Mouse (Mus musculus) heart, embryonic 11.5 days (tissue): ENCODE measurements at regions not wholly inside any gene's neighbourhood (a gene's known extent, or its start where the extent isn't known, plus 50 kb on each side); places are given as distances from the start of the nearest gene placed in this dataset.

ENCODE experiments used
- ATAC-seq: fragments of 200-750 bp; cut with Nextera tagmentation; replicated peaks from 2 replicates; pipeline ENCODE4 v1.8.0; 2017; ENCODE audit warnings: moderate library complexity; ENCODE audit not compliant: insufficient number of reproducible peaks, low FRiP score, low TSS enrichment
- H3K27ac ChIP-seq: fragments of 300-500 bp; sonication (generic); 2 replicates; pipeline ENCODE4 v1.5.1; 2014; ENCODE audit warnings: mild to moderate bottlenecking, low read depth, low read length
- H3K27me3 ChIP-seq: fragments of 300-500 bp; sonication (generic); 2 replicates; pipeline ENCODE4 v1.6.1; 2014; ENCODE audit warnings: mild to moderate bottlenecking, low read length, mixed read lengths; ENCODE audit not compliant: control insufficient read depth, insufficient read depth
- H3K36me3 ChIP-seq: fragments of 300-500 bp; sonication (generic); 2 replicates; pipeline ENCODE4 v1.6.1; 2014; ENCODE audit warnings: mild to moderate bottlenecking, low read length, moderate library complexity, mixed read lengths; ENCODE audit not compliant: control insufficient read depth, insufficient read depth
- H3K4me1 ChIP-seq: fragments of 300-500 bp; sonication (generic); 2 replicates; pipeline ENCODE4 v1.6.1; 2014; ENCODE audit warnings: low read length; ENCODE audit not compliant: control insufficient read depth, insufficient read depth
- H3K4me2 ChIP-seq: fragments of 300-500 bp; sonication (generic); 2 replicates; pipeline ENCODE4 v1.6.1; 2014; ENCODE audit warnings: mild to moderate bottlenecking, moderate library complexity
- H3K4me3 ChIP-seq: fragments of 300-500 bp; sonication (generic); 2 replicates; pipeline ENCODE4 v1.5.1; 2014; ENCODE audit warnings: low read depth, low read length
- H3K9ac ChIP-seq: fragments of 300-500 bp; sonication (generic); 2 replicates; pipeline ENCODE4 v1.6.1; 2014; ENCODE audit warnings: mild to moderate bottlenecking, low read depth, low read length, moderate library complexity
- H3K9me3 ChIP-seq: fragments of 300-500 bp; sonication (generic); replicated peaks from 2 replicates; pipeline ENCODE4 v1.6.1; 2016; ENCODE audit warnings: low read length; ENCODE audit not compliant: control insufficient read depth
- WGBS: fragments of 180-500 bp; shearing (Covaris S2); extraction: QIAGEN DNeasy Blood & Tissue Kit; methylation state at CpG from one replicate; pipeline ENCODE4 v1.1.7; 2014; ENCODE audit not compliant: insufficient replicate concordance; 5-methylcytosine and 5-hydroxymethylcytosine counted together

GRCm38 (mm10) chr19:60684417-60684816 lies 71.4 kb upstream of the Nanos1 start:
- no peaks in the 10 kb centered on the region for H3K9me3 ChIP-seq

GRCm38 (mm10) chr19:60682283-60682682 lies 73.5 kb upstream of the Nanos1 start:
- ATAC-seq: no peak
- H3K9me3 ChIP-seq: no peaks in the 10 kb centered on the region
- no peak overlapping the region for H3K27ac ChIP-seq
- no peak overlapping the region for H3K4me3 ChIP-seq
- no peaks in the 10 kb centered on the region for H3K36me3 ChIP-seq
- H3K4me2 ChIP-seq: no peak overlapping the region
- WGBS: 68% methylated on average over 3 of the region's 3 CpGs
- H3K27me3 ChIP-seq: no peaks in the 10 kb centered on the region
- no peaks in the 10 kb centered on the region for H3K4me1 ChIP-seq
- no peak overlapping the region for H3K9ac ChIP-seq

More at GRCm38 (mm10) chr19:60684417-60684816, 71.4 kb upstream of the Nanos1 start:
- ATAC-seq: no peak
- no peaks in the 10 kb centered on the region for H3K27me3 ChIP-seq
- no peak overlapping the region for H3K4me3 ChIP-seq
- H3K9ac ChIP-seq: no peak overlapping the region
- no peak overlapping the region for H3K4me2 ChIP-seq
- H3K27ac ChIP-seq: no peak overlapping the region
- no peaks in the 10 kb centered on the region for H3K4me1 ChIP-seq
- WGBS: 81% methylated on average over 4 of the region's 4 CpGs
- no peaks in the 10 kb centered on the region for H3K36me3 ChIP-seq

- Histone ChIP-seq H3K27ac (no peak overlapping the region), H3K4me1 (no peaks in the 10 kb centered on the region), H3K9me3 (no peaks in the 10 kb centered on the region), H3K4me3 (no peak overlapping the region), H3K4me2 (no peak overlapping the region), H3K9ac (no peak overlapping the region), H3K27me3 (no peaks in the 10 kb centered on the region), H3K36me3 (no peaks in the 10 kb centered on the region)
- ATAC-seq: no peak
- WGBS: 62% methylated on average over 1 of the region's 1 CpGs
These were observed 74.3 kb upstream of the Nanos1 start for GRCm38 (mm10) chr19:60681481-60681880.

GRCm38 (mm10) chr19:60678236-60678635 lies 77.6 kb upstream of the Nanos1 start:
- Histone ChIP-seq H3K27ac (no peak overlapping the region), H3K4me2 (no peak overlapping the region), H3K36me3 (no peaks in the 10 kb centered on the region), H3K27me3 (no peaks in the 10 kb centered on the region), H3K4me3 (no peak overlapping the region), H3K9ac (no peak overlapping the region), H3K9me3 (no peaks in the 10 kb centered on the region), H3K4me1 (no peaks in the 10 kb centered on the region)
- ATAC-seq: no peak
- 87% methylated on average over 2 of the region's 2 CpGs for WGBS

GRCm38 (mm10) chr19:60674953-60675472 lies 80.8 kb upstream of the Nanos1 start:
- no peaks in the 10 kb centered on the region for H3K36me3 ChIP-seq
- WGBS: 39% methylated on average over 5 of the region's 5 CpGs
- no peak overlapping the region for H3K27ac ChIP-seq
- H3K9me3 ChIP-seq: no peaks in the 10 kb centered on the region
- H3K4me1 ChIP-seq: no peaks in the 10 kb centered on the region
- peak overlapping the region; percentile 14; the same call in 1 of the 2 replicates for H3K4me2 ChIP-seq
- ATAC-seq: no peak
- H3K9ac ChIP-seq: no peak overlapping the region
- no peak overlapping the region for H3K4me3 ChIP-seq
- H3K27me3 ChIP-seq: no peaks in the 10 kb centered on the region

GRCm38 (mm10) chr19:60670781-60671180 lies 85.0 kb upstream of the Nanos1 start:
- Histone ChIP-seq H3K4me3 (no peak overlapping the region), H3K9me3 (no peaks in the 10 kb centered on the region), H3K36me3 (no peaks in the 10 kb centered on the region), H3K4me1 (no peaks in the 10 kb centered on the region), H3K9ac (no peak overlapping the region), H3K27me3 (no peaks in the 10 kb centered on the region), H3K4me2 (no peak overlapping the region), H3K27ac (no peak overlapping the region)
- ATAC-seq: no peak

- WGBS: 77% methylated on average over 7 of the region's 7 CpGs
- ATAC-seq: no peak
These were observed 85.0 kb upstream of the Cacul1 start for GRCm38 (mm10) chr19:60665842-60666241.

GRCm38 (mm10) chr19:60651102-60651695 lies 70.4 kb upstream of the Cacul1 start:
- Histone ChIP-seq H3K9me3 (no peaks in the 10 kb centered on the region), H3K27ac (no peak overlapping the region), H3K4me2 (no peak overlapping the region), H3K27me3 (no peaks in the 10 kb centered on the region), H3K9ac (no peak overlapping the region), H3K4me1 (no peaks in the 10 kb centered on the region), H3K36me3 (no peaks in the 10 kb centered on the region), H3K4me3 (no peak overlapping the region)
- no peak for ATAC-seq
- 22% methylated on average over 10 of the region's 10 CpGs for WGBS

More at GRCm38 (mm10) chr19:60665842-60666241, 85.0 kb upstream of the Cacul1 start:
- H3K27me3 ChIP-seq: no peaks in the 10 kb centered on the region
- no peaks in the 10 kb centered on the region for H3K4me1 ChIP-seq
- no peaks in the 10 kb centered on the region for H3K9me3 ChIP-seq
- H3K27ac ChIP-seq: no peak overlapping the region
- H3K36me3 ChIP-seq: no peaks in the 10 kb centered on the region
- H3K9ac ChIP-seq: no peak overlapping the region
- no peak overlapping the region for H3K4me3 ChIP-seq
- no peak overlapping the region for H3K4me2 ChIP-seq

- 69% methylated on average over 2 of the region's 2 CpGs for WGBS
- no peak overlapping the region for H3K4me3 ChIP-seq
- ATAC-seq: no peak
These were observed 59.2 kb upstream of the Cacul1 start for GRCm38 (mm10) chr19:60640065-60640464.

More at GRCm38 (mm10) chr19:60640065-60640464, 59.2 kb upstream of the Cacul1 start:
- H3K27me3 ChIP-seq: no peaks in the 10 kb centered on the region
- H3K4me1 ChIP-seq: no peaks in the 10 kb centered on the region
- no peak overlapping the region for H3K9ac ChIP-seq
- no peaks in the 10 kb centered on the region for H3K36me3 ChIP-seq
- H3K4me2 ChIP-seq: no peak overlapping the region
- no peaks in the 10 kb centered on the region for H3K9me3 ChIP-seq
- H3K27ac ChIP-seq: no peak overlapping the region
